Mouse (Mus musculus): Measurements from ENCODE around the gene 9930104L06Rik. TPM values are rescaled to one million over a fixed set of nuclear protein-coding genes. Genes with fewer than 3 reads are reported as not detected.

Gene 9930104L06Rik
- total and polyA plus RNA-seq, 3 experiments: 12.3 to 15.9 (median 14.8) TPM

- in situ Hi-C loops (cut with MboI; ENCODE audit: low pct_ligation_motif_present, low pct_unique_long_range_greater_than_20kb, low sequenced_read_pairs) (no loop called here), dilution Hi-C loops (cut with MboI; ENCODE audit: extremely low pct_ligation_motif_present, extremely low pct_unique_long_range_greater_than_20kb, low sequenced_read_pairs) (loop anchor here (25.0 kb wide), 1 partner anchor 92 kb away; the partner anchor contains the start of genes Dnali1 and Snip1)
- Histone ChIP-seq H3K79me2 (replicated peaks; ENCODE audit: control insufficient read depth, extremely low read depth, insufficient read depth, poor library complexity, severe bottlenecking) (no peaks in the 10 kb centered on the region), H3K9me3 (replicated peaks; ENCODE audit: low read length) (no peaks in the 10 kb centered on the region), H3K9ac (ENCODE audit: insufficient read depth, low read depth) (no peak overlapping the region), H3K27ac (ENCODE audit: insufficient read depth, low read depth) (no peak overlapping the region), H3K27me3 (replicated peaks) (peaks cover 51% of the 10 kb centered on the region), H3K4me1 (ENCODE audit: control insufficient read depth in 1 of 2, insufficient read depth in 2 of 2) (peaks cover 0 to 3% of the 10 kb centered on the region in 2 experiments; a peak in 1 of 4 replicates), H3K4me2 (ENCODE audit: insufficient read depth, low read depth, poor library complexity, severe bottlenecking) (no peak overlapping the region), H3K36me3 (replicated peaks in 1 of 2; ENCODE audit: control insufficient read depth in 1 of 2, insufficient read depth in 1 of 2, low read length in 1 of 2) (no peaks in the 10 kb centered on the region), H3K4me3 (replicated peaks in 1 of 3; ENCODE audit: low read depth in 2 of 3, low read length in 2 of 3, poor library complexity in 1 of 3) (no peak overlapping the region)
- TF ChIP-seq UBTF (IDR thresholded peaks at IDR 0.05; ENCODE audit: low read depth, low read length) (no peak), EP300 (IDR thresholded peaks at IDR 0.05; ENCODE audit: low read length) (no peak), MAFK (IDR thresholded peaks at IDR 0.05; ENCODE audit: insufficient replicate concordance, low read length) (no peak), GABPA (IDR thresholded peaks at IDR 0.05; ENCODE audit: insufficient replicate concordance, low read depth, low read length) (no peak), USF1 (IDR thresholded peaks at IDR 0.05; ENCODE audit: low read depth, low read length) (no peak), CHD2 (IDR thresholded peaks at IDR 0.05; ENCODE audit: low read length) (no peak), IRF4 (IDR thresholded peaks at IDR 0.05; ENCODE audit: low read depth, low read length) (no peak), MXI1 (IDR thresholded peaks at IDR 0.05; ENCODE audit: low read depth, low read length) (no peak)
- no peak for DNase-seq (ENCODE audit: extremely low read depth)
Observed at GRCm38 (mm10) chr4:124970194-124970593, 33.3 kb downstream of the 9930104L06Rik start.

GRCm38 (mm10) chr4:124970677-124971076 is 33.8 kb downstream of the 9930104L06Rik start:
- no peak for TF ChIP-seq MAX (IDR thresholded peaks at IDR 0.05; ENCODE audit: low read length)
- TF ChIP-seq ELF1 (IDR thresholded peaks at IDR 0.05; ENCODE audit: low read depth, low read length): no peak
- no peak for TF ChIP-seq KAT2A (IDR thresholded peaks at IDR 0.05; ENCODE audit: insufficient replicate concordance, low read length)
- no peak for TF ChIP-seq TBP (conservative IDR thresholded peaks at IDR 0.05; ENCODE audit: low read depth, low read length)
- TF ChIP-seq JUN (IDR thresholded peaks at IDR 0.05; ENCODE audit: insufficient read depth, low read depth, low read length): no peak
- no peak for TF ChIP-seq PAX5 (IDR thresholded peaks at IDR 0.05; ENCODE audit: low read length)
- no peak for TF ChIP-seq ZNF384 (IDR thresholded peaks at IDR 0.05; ENCODE audit: low read depth, low read length)
- TF ChIP-seq POLR2A (IDR thresholded peaks at IDR 0.05; ENCODE audit: low read depth, low read length): no peak
- no peak for TF ChIP-seq MXI1 (IDR thresholded peaks at IDR 0.05; ENCODE audit: low read depth, low read length)
- no peak for TF ChIP-seq GABPA (IDR thresholded peaks at IDR 0.05; ENCODE audit: insufficient replicate concordance, low read depth, low read length)
- TF ChIP-seq MEF2A (IDR thresholded peaks at IDR 0.05; ENCODE audit: borderline replicate concordance, low read depth, low read length): no peak
- TF ChIP-seq RCOR1 (conservative IDR thresholded peaks at IDR 0.05; ENCODE audit: low read depth, low read length): no peak
- TF ChIP-seq ZMIZ1 (IDR thresholded peaks at IDR 0.05; ENCODE audit: low read depth, low read length): no peak
- no peak for TF ChIP-seq HCFC1 (IDR thresholded peaks at IDR 0.05; ENCODE audit: low read depth, low read length)
- no peak for TF ChIP-seq ZKSCAN1 (IDR thresholded peaks at IDR 0.05; ENCODE audit: borderline replicate concordance, low read depth, low read length)
- TF ChIP-seq MAFK (IDR thresholded peaks at IDR 0.05; ENCODE audit: insufficient replicate concordance, low read length): no peak
- TF ChIP-seq UBTF (IDR thresholded peaks at IDR 0.05; ENCODE audit: low read depth, low read length): no peak
- Histone ChIP-seq H3K36me3 (replicated peaks in 1 of 2; ENCODE audit: control insufficient read depth in 1 of 2, insufficient read depth in 1 of 2, low read length in 1 of 2) (no peaks in the 10 kb centered on the region), H3K27me3 (replicated peaks) (peaks cover 49% of the 10 kb centered on the region), H3K4me1 (ENCODE audit: control insufficient read depth in 1 of 2, insufficient read depth in 2 of 2) (peaks cover 0 to 3% of the 10 kb centered on the region in 2 experiments; a peak in 1 of 4 replicates), H3K27ac (ENCODE audit: insufficient read depth, low read depth) (no peak overlapping the region), H3K4me2 (ENCODE audit: insufficient read depth, low read depth, poor library complexity, severe bottlenecking) (no peak overlapping the region), H3K4me3 (replicated peaks in 1 of 3; ENCODE audit: low read depth in 2 of 3, low read length in 2 of 3, poor library complexity in 1 of 3) (no peak overlapping the region), H3K9ac (ENCODE audit: insufficient read depth, low read depth) (no peak overlapping the region), H3K79me2 (replicated peaks; ENCODE audit: control insufficient read depth, extremely low read depth, insufficient read depth, poor library complexity, severe bottlenecking) (no peaks in the 10 kb centered on the region), H3K9me3 (replicated peaks; ENCODE audit: low read length) (no peaks in the 10 kb centered on the region)
- in situ Hi-C loops (cut with MboI; ENCODE audit: low pct_ligation_motif_present, low pct_unique_long_range_greater_than_20kb, low sequenced_read_pairs) (no loop called here), dilution Hi-C loops (cut with MboI; ENCODE audit: extremely low pct_ligation_motif_present, extremely low pct_unique_long_range_greater_than_20kb, low sequenced_read_pairs) (loop anchor here (25.0 kb wide), 1 partner anchor 92 kb away; the partner anchor contains the start of genes Dnali1 and Snip1)
- DNase-seq (ENCODE audit: extremely low read depth): no peak

Data from CH12.LX (cell line).